Mouse (Mus musculus): Measurements from ENCODE around the gene Sec22b. TPM values are rescaled to one million over a fixed set of nuclear protein-coding genes. Genes with fewer than 3 reads are reported as not detected.

Gene Sec22b
- polyA plus RNA-seq, 1 experiment, result 25.9 TPM

DNA sequence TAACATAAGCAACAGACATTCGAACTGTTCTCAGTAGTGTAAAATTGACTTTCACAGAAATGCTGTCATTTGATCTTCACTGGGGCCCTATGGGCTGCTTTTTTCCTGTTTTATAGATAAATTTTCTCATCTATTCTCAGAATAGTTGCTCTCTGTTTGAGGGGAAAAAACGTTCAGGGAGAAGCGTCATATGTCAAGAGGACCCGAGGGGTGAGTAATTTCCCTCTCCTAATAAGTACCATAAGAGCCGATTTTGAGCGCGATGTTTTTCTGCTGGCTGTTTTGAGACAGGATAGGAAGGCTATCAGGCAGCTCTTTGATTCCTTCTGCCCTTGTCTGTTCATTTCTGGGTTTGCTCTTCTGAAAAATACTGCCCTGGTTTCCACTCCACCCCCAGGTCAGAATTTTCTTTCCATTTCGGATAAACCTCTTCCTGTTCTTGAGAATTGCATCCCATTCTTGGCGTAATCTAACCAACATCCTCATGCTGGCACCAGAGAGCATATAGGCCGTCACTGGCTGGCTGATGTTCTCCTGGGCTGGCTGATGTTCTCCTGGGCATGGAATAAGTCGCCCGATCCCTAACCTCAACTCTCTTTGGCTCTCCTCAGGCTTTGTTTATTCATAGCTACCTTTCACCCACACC is 29.3 kb downstream of the Sec22b start:
- H3K4me3 ChIP-seq (replicated peaks; ENCODE audit: extremely low read depth, low read depth, low read length), result no peak overlapping the region
- no peak for TF ChIP-seq CTCF (IDR thresholded peaks at IDR 0.05; ENCODE audit: insufficient read depth, low read length)
- no peak for TF ChIP-seq POLR2A (IDR thresholded peaks at IDR 0.05; ENCODE audit: borderline replicate concordance, extremely low read depth, low read depth, low read length)
- 37% methylated on average over 12 of the region's 12 CpGs for WGBS
- H3K4me1 ChIP-seq (ENCODE audit: control insufficient read depth, insufficient read depth, low read length), result peaks cover 3% of the 10 kb centered on the region; the same call in 1 of the 2 replicates
- no peak for DNase-seq

DNA sequence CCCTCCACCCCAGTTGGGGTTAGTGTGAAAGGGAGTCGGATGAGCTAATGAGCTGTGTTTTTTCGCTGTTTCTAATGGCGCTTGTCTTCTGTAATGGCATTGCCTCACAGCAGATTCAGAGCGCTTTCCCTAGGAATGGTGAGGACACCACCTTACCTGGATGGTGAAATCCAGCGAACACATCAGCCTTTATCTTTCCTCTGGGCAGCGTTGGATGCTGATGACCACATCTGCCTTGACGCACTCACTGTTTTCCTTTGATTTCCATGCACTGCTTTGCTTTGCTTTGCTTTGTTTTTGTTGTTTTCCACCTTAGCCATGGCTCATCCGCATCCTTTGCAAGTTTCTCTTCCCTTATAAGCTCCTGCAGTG is 29.8 kb downstream of the Sec22b start:
- no peak for TF ChIP-seq CTCF (IDR thresholded peaks at IDR 0.05; ENCODE audit: insufficient read depth, low read length)
- no peak for TF ChIP-seq POLR2A (IDR thresholded peaks at IDR 0.05; ENCODE audit: borderline replicate concordance, extremely low read depth, low read depth, low read length)
- H3K4me1 ChIP-seq (ENCODE audit: control insufficient read depth, insufficient read depth, low read length), result peaks cover 3% of the 10 kb centered on the region; the same call in 1 of the 2 replicates
- no peak overlapping the region for H3K4me3 ChIP-seq (replicated peaks; ENCODE audit: extremely low read depth, low read depth, low read length)
- 78% methylated on average over 8 of the region's 8 CpGs for WGBS
- no peak for DNase-seq

DNA sequence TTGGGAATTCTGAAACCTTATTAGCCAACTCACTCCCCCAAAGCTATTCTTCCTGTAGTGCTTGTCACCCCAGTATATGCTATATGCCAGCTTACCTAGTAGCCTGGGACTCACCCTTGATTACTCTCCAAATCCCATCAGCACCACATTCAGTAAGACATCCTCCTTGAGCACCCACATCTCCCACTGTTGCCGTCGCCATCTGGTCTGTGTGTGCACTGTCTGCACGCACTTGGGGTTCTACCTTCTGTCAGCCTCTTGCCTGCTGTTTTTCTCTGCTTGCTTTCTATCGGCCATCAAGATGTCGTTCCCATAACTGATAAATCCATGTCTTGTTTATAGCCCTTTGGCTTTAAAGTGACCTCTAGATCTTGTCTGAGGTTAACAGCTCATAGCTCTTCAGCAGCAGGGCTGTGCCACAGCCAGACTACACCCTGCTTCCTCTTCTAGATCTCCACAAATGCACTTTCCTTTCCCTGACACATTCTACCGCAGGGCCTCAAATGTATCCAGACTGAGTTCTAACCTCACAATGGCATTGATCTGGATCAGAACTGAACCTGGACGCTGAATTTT is 30.4 kb downstream of the Sec22b start:
- 63% methylated on average over 7 of the region's 7 CpGs for WGBS
- H3K4me3 ChIP-seq (replicated peaks; ENCODE audit: extremely low read depth, low read depth, low read length), result no peak overlapping the region
- H3K4me1 ChIP-seq (ENCODE audit: control insufficient read depth, insufficient read depth, low read length), result peaks cover 3% of the 10 kb centered on the region; the same call in 1 of the 2 replicates
- DNase-seq, result no peak
- TF ChIP-seq POLR2A (IDR thresholded peaks at IDR 0.05; ENCODE audit: borderline replicate concordance, extremely low read depth, low read depth, low read length) (no peak), CTCF (IDR thresholded peaks at IDR 0.05; ENCODE audit: insufficient read depth, low read length) (no peak)

DNA sequence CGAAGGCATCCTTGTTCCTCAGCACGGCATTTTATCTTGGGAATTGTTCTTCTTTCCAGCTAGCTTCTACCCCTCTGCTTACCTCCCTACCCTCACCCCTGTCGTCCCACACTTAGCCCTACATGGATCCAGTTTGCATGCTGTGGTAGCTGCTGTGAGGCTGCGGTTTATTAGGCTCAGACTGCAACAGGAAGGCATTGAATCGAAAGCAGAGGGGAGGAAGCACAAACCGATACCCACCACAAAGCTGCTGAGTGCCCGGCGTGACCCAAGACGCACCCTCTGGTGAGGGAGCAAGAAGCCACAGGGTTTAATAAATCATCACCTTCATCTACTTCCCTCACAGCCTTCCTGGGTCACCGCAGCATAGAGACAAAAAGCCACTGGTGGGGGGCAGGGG is 31.1 kb downstream of the Sec22b start:
- H3K4me1 ChIP-seq (ENCODE audit: control insufficient read depth, insufficient read depth, low read length), result peaks cover 3% of the 10 kb centered on the region; the same call in 1 of the 2 replicates
- H3K4me3 ChIP-seq (replicated peaks; ENCODE audit: extremely low read depth, low read depth, low read length), result no peak overlapping the region
- TF ChIP-seq CTCF (IDR thresholded peaks at IDR 0.05; ENCODE audit: insufficient read depth, low read length), result no peak
- no peak for TF ChIP-seq POLR2A (IDR thresholded peaks at IDR 0.05; ENCODE audit: borderline replicate concordance, extremely low read depth, low read depth, low read length)
- WGBS, result 15% methylated on average over 10 of the region's 10 CpGs
- DNase-seq, result no peak

GRCm38 (mm10) chr3:97932771-97933170 is 31.8 kb downstream of the Sec22b start:
- TF ChIP-seq CTCF (IDR thresholded peaks at IDR 0.05; ENCODE audit: insufficient read depth, low read length), result no peak
- 43% methylated on average over 11 of the region's 11 CpGs for WGBS
- no peak for DNase-seq
- no peak overlapping the region for H3K4me3 ChIP-seq (replicated peaks; ENCODE audit: extremely low read depth, low read depth, low read length)
- H3K4me1 ChIP-seq (ENCODE audit: control insufficient read depth, insufficient read depth, low read length), result peaks cover 3% of the 10 kb centered on the region; the same call in 1 of the 2 replicates

- Histone ChIP-seq H3K4me3 (replicated peaks; ENCODE audit: extremely low read depth, low read depth, low read length) (no peak overlapping the region), H3K4me1 (ENCODE audit: control insufficient read depth, insufficient read depth, low read length) (peaks cover 3% of the 10 kb centered on the region; the same call in 1 of the 2 replicates)
- DNase-seq, result no peak
Observed at GRCm38 (mm10) chr3:97933251-97933650, 32.3 kb downstream of the Sec22b start.

GRCm38 (mm10) chr3:97933811-97934210 is 32.8 kb downstream of the Sec22b start:
- no peak for DNase-seq
- peaks cover 3% of the 10 kb centered on the region; the same call in 1 of the 2 replicates for H3K4me1 ChIP-seq (ENCODE audit: control insufficient read depth, insufficient read depth, low read length)
- H3K4me3 ChIP-seq (replicated peaks; ENCODE audit: extremely low read depth, low read depth, low read length), result no peak overlapping the region
- TF ChIP-seq POLR2A (IDR thresholded peaks at IDR 0.05; ENCODE audit: borderline replicate concordance, extremely low read depth, low read depth, low read length), result no peak
- no peak for TF ChIP-seq CTCF (IDR thresholded peaks at IDR 0.05; ENCODE audit: insufficient read depth, low read length)
- WGBS, result 67% methylated on average over 5 of the region's 5 CpGs

More at GRCm38 (mm10) chr3:97933251-97933650, 32.3 kb downstream of the Sec22b start:
- WGBS, result 32% methylated on average over 6 of the region's 6 CpGs
- TF ChIP-seq POLR2A (IDR thresholded peaks at IDR 0.05; ENCODE audit: borderline replicate concordance, extremely low read depth, low read depth, low read length), result no peak
- no peak for TF ChIP-seq CTCF (IDR thresholded peaks at IDR 0.05; ENCODE audit: insufficient read depth, low read length)

GRCm38 (mm10) chr3:97934331-97935300 is 33.6 kb downstream of the Sec22b start:
- no peaks in the 10 kb centered on the region; the same call in 1 of the 2 replicates for H3K4me1 ChIP-seq (ENCODE audit: control insufficient read depth, insufficient read depth, low read length)
- TF ChIP-seq POLR2A (IDR thresholded peaks at IDR 0.05; ENCODE audit: borderline replicate concordance, extremely low read depth, low read depth, low read length) (no peak), CTCF (IDR thresholded peaks at IDR 0.05; ENCODE audit: insufficient read depth, low read length) (no peak)
- no peak overlapping the region for H3K4me3 ChIP-seq (replicated peaks; ENCODE audit: extremely low read depth, low read depth, low read length)
- DNase-seq, result no peak
- WGBS, result 89% methylated on average over 6 of the region's 6 CpGs

All from lung, adult 2 months (tissue).